ENCODE assay signal across 9 mouse cellular contexts in the genomic region with DNA sequence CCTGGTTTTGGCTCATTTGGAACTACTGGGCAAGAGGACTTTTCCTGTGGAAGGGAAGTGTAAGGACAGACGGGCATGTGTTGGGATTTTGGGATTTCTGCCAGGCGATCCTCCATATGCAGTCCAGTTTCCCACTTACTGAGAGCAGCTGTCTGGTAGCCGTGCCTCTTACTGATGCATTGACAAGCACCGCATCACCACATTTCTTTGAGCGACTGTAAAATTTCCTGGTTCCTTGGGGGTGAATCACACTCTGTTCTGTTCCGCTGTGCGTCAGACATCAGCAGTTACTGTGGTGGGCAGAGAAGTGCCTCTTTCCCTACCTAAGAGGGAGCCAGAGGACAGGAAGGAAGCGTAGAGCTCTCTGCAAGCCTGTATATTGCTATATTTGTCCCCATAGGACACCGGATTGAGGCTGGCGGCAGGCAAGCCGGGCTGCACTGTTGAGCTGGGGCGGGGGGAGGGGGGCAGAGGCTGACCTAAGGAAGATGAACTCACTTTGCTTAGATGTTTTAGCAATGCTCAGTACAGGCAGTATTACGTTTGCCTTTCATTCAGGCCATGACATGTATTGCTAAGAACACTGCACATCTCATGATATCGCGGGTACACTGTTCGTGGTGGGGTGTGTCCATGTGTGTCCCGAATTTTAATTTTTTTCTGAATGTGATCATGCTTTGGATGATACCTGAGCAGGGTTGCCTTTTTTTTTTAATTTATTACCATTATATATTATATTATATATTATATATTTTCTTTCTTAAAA. TPM values are rescaled to one million over a fixed set of nuclear protein-coding genes. Genes with fewer than 3 reads are reported as not detected.
A peak's percentile ranks its signal among the peaks of the same experiment; 100 is the strongest.
DNase-seq lines count a peak whose midpoint lies in the region; ATAC-seq lines count a peak whose summit lies in the region.
"Had no signal": no experiment of that assay in that cellular context is flagged by ENCODE, and none has a peak within 500 bp of the region (broad histone marks: within the 10 kb centered on the region; RNA-seq: fewer than 3 reads in every experiment).

No protein-coding gene starts in this region.

- H3K27me3 ChIP-seq in forebrain, embryonic 13.5 days = no peaks in the 10 kb centered on the region
- no peaks in the 10 kb centered on the region for H3K27me3 ChIP-seq in forebrain, embryonic 11.5 days (ENCODE audit: control insufficient read depth, insufficient read depth, low read length)
- H3K27me3 ChIP-seq in forebrain, embryonic 14.5 days (replicated peaks; ENCODE audit: control insufficient read depth, insufficient read depth, low read length) = no peaks in the 10 kb centered on the region
- H3K27me3 ChIP-seq: liver, embryonic 15.5 days had no signal

- no peak overlapping the region for H3K4me2 ChIP-seq in forebrain, embryonic 13.5 days
- no peak overlapping the region for H3K4me2 ChIP-seq in forebrain, embryonic 11.5 days (ENCODE audit: low read depth, low read length, severe bottlenecking)
- H3K4me2 ChIP-seq in forebrain, embryonic 14.5 days (ENCODE audit: low read length) = no peak overlapping the region
- H3K4me2 ChIP-seq: liver, embryonic 15.5 days had no signal

- 71% methylated on average over 17 of the region's 17 CpGs for WGBS in forebrain, embryonic 13.5 days
- WGBS in forebrain, embryonic 11.5 days = 87% methylated on average over 17 of the region's 17 CpGs
- WGBS in forebrain, embryonic 14.5 days = 72% methylated on average over 17 of the region's 17 CpGs

- no peaks in the 10 kb centered on the region for H3K9me3 ChIP-seq in forebrain, embryonic 13.5 days (replicated peaks)
- H3K9me3 ChIP-seq in forebrain, embryonic 11.5 days (ENCODE audit: control insufficient read depth, low read length) = no peaks in the 10 kb centered on the region
- H3K9me3 ChIP-seq in forebrain, embryonic 14.5 days (replicated peaks; ENCODE audit: control insufficient read depth, low read length) = no peaks in the 10 kb centered on the region
- H3K9me3 ChIP-seq: liver, embryonic 15.5 days had no signal

- DNase-seq in forebrain, embryonic 11.5 days (ENCODE audit: low spot score) = no peak
- DNase-seq in 3T3-L1 (ENCODE audit: low read depth, low spot score) = peak; percentile 42
- DNase-seq in forebrain, embryonic 14.5 days (ENCODE audit: low spot score) = peak; percentile 79
- DNase-seq in left cerebral cortex, postnatal 14 days (ENCODE audit: low spot score in 2 of 2) = peak; percentile 70 to 74
- no peak for DNase-seq in kidney, adult 18-20 months
- no peak for DNase-seq in spleen, adult 12 weeks (ENCODE audit: low spot score)
- no peak for DNase-seq in ovary, adult 18-20 months (ENCODE audit: low spot score)

- peak overlapping the region; percentile 83 for H3K27ac ChIP-seq in forebrain, embryonic 13.5 days
- H3K27ac ChIP-seq in forebrain, embryonic 11.5 days (ENCODE audit: low read depth, low read length) = no peak overlapping the region
- peak overlapping the region; percentile 84 for H3K27ac ChIP-seq in forebrain, embryonic 14.5 days (ENCODE audit: low read depth, low read length)
- H3K27ac ChIP-seq: liver, embryonic 15.5 days had no signal

- ATAC-seq in forebrain, embryonic 13.5 days = peak; percentile 57; the same call in 1 of the 2 replicates
- ATAC-seq in forebrain, embryonic 11.5 days (replicated peaks; ENCODE audit: low FRiP score) = no peak
- ATAC-seq in forebrain, embryonic 14.5 days = peak; percentile 66

- H3K4me1 ChIP-seq in forebrain, embryonic 13.5 days = peaks cover 16% of the 10 kb centered on the region; the same call in 1 of the 2 replicates
- no peaks in the 10 kb centered on the region for H3K4me1 ChIP-seq in forebrain, embryonic 11.5 days (replicated peaks; ENCODE audit: control insufficient read depth, insufficient read depth, low read length)
- H3K4me1 ChIP-seq in forebrain, embryonic 14.5 days (ENCODE audit: control insufficient read depth, insufficient read depth, low read length) = peaks cover 7% of the 10 kb centered on the region; the same call in 1 of the 2 replicates

- no peak overlapping the region for H3K9ac ChIP-seq in forebrain, embryonic 13.5 days
- H3K9ac ChIP-seq in forebrain, embryonic 11.5 days (ENCODE audit: low read length) = no peak overlapping the region
- no peak overlapping the region for H3K9ac ChIP-seq in forebrain, embryonic 14.5 days (ENCODE audit: low read length)
- H3K9ac ChIP-seq: liver, embryonic 15.5 days had no signal

- H3K4me3 ChIP-seq in forebrain, embryonic 13.5 days = no peak overlapping the region
- no peak overlapping the region for H3K4me3 ChIP-seq in forebrain, embryonic 11.5 days (ENCODE audit: low read depth, low read length)
- H3K4me3 ChIP-seq in forebrain, embryonic 14.5 days (ENCODE audit: low read depth, low read length) = no peak overlapping the region
- H3K4me3 ChIP-seq: liver, embryonic 15.5 days had no signal

- H3K36me3 ChIP-seq in forebrain, embryonic 13.5 days (ENCODE audit: poor library complexity, severe bottlenecking) = peaks cover 7% of the 10 kb centered on the region; the same call in 1 of the 2 replicates
- no peaks in the 10 kb centered on the region for H3K36me3 ChIP-seq in forebrain, embryonic 11.5 days (ENCODE audit: control insufficient read depth, insufficient read depth, low read length)
- H3K36me3 ChIP-seq in forebrain, embryonic 14.5 days (ENCODE audit: control insufficient read depth, insufficient read depth, low read length) = no peaks in the 10 kb centered on the region

- intact Hi-C loops in left cerebral cortex, postnatal 14 days (cut with DNase I) = loop anchor here (2.0 kb wide), 1 partner anchor 73 kb away; no protein-coding TSS in a partner anchor

RNA-seq across cellular contexts. Expression of gene Klhl8, which starts 56.8 kb away (rescaled TPM):
- polyA plus RNA-seq in forebrain, embryonic 13.5 days (2015; fragmentation: Nextera tagmentation; extraction: Ambion mirVana) = 25.3 and 26.4 TPM in 2 replicates
- polyA plus RNA-seq in forebrain, embryonic 11.5 days (2014; fragmentation: Nextera tagmentation; extraction: Ambion mirVana) = 12.3 and 13.1 TPM in 2 replicates
- polyA plus RNA-seq in forebrain, embryonic 14.5 days (2014; fragmentation: Nextera tagmentation; extraction: Ambion mirVana) = 41.1 and 46.5 TPM in 2 replicates
- 10 to 100 TPM; 36.7 to 40.9 TPM for total RNA-seq in left cerebral cortex, postnatal 14 days (2021)

Comparison
In these comparisons a context has a peak if more than half of its experiments do, and no peak if none do; other contexts are left out.
1. DNase-seq: peak in 3T3-L1 (single experiment), forebrain, embryonic 14.5 days (single experiment) and left cerebral cortex, postnatal 14 days (2 of 2); none in forebrain, embryonic 11.5 days (single experiment), kidney, adult 18-20 months (single experiment), spleen, adult 12 weeks (single experiment) and ovary, adult 18-20 months (single experiment).